Mouse (Mus musculus): ENCODE results near the gene Bhlha9. TPM values are rescaled to one million over a fixed set of nuclear protein-coding genes. Genes with fewer than 3 reads are reported as not detected.
A peak's percentile ranks its signal among the peaks of the same experiment; 100 is the strongest.
"Not testable (repeated sequence)": the region's sequence is repeated elsewhere in the genome, so short reads cannot be mapped to it uniquely, and the experiment has no call there.

Gene Bhlha9
- polyA plus RNA-seq, 1 experiment: not detected

DNA sequence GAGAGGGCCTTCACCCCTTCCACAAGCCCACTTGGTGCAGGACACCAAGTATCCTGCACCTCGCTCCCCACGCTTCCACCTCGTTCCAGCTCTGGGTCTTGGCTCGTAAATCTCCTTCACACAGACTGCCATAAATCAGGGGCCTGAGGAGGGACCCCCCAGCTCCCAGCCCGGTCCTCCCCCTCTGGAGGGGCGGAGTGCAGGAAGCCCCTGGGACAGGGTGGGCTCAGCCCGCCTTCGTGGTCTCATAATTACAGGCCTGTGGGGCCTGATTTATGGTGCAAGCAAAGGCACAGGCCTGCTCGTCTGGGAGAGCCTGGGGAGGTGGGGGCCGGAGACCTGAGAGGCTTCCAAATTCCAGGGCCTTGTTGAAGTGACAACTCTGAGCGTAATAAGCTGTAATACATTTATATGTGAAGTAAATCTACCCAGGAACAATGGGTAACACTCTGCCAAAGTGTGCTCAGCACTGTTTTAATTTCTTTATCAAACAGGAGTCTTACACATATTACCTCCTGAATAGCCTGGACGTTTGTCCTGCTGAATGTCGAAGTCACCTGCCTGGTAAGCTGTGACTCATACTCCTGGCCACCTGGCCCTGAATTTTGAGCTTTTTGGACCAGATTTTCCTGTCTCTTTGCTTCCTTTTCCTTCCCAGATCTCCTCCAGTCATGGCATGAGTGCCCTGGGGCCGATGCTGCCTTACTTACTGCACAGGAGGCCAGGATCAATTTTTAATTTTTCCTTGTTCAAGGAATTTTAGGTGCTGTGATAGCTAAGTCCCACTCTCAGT lies 12.9 kb upstream of the Bhlha9 start:
- WGBS: 70% methylated on average over 14 of the region's 14 CpGs
- TF ChIP-seq POLR2A (IDR thresholded peaks at IDR 0.05; ENCODE audit: borderline replicate concordance, extremely low read depth, low read depth, low read length) (no peak), CTCF (IDR thresholded peaks at IDR 0.05; ENCODE audit: insufficient read depth, low read length) (no peak)
- no peak for DNase-seq

DNA sequence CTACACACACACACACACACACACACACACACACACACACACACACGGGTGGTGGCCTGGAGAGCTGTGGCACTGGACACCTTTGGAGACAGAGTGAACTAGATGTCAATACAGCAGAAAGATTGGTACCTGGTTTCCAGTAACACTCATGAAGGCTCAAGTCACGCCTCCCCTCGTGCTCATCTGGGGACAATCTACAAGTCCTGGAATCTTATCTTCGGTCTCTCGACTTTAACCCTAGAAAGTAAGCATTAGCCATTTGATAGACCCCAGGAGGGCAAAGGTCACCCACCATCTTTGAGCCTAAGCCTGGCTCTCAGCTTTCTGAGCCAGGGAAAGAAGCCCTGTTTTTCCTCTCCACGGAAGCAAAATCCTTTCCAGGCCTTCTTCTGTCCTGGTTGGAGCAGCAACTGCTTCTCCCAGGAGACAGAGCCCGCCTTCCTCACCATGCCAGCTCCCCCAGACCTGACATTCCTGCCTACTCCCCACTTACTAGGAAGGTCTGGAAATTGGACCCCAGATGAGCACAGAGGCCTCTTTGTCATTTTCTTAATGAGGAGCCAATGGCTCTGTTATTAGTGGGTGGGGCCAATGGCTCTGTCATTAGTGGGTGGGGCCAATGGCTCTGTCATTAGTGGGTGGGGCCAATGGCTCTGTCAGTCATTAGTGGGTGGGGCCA lies 10.3 kb upstream of the Bhlha9 start:
- no peak for TF ChIP-seq POLR2A (IDR thresholded peaks at IDR 0.05; ENCODE audit: borderline replicate concordance, extremely low read depth, low read depth, low read length)
- no peak for DNase-seq
- Histone ChIP-seq H3K4me3 (replicated peaks; ENCODE audit: extremely low read depth, low read depth, low read length) (no peak overlapping the region), H3K4me1 (ENCODE audit: control insufficient read depth, insufficient read depth, low read length) (no peaks in the 10 kb centered on the region)
- 65% methylated on average over 7 of the region's 7 CpGs for WGBS

More for the DNA sequence above, 12.9 kb upstream of the Bhlha9 start:
- Histone ChIP-seq H3K4me1 (ENCODE audit: control insufficient read depth, insufficient read depth, low read length) (no peaks in the 10 kb centered on the region), H3K4me3 (replicated peaks; ENCODE audit: extremely low read depth, low read depth, low read length) (no peak overlapping the region)

DNA sequence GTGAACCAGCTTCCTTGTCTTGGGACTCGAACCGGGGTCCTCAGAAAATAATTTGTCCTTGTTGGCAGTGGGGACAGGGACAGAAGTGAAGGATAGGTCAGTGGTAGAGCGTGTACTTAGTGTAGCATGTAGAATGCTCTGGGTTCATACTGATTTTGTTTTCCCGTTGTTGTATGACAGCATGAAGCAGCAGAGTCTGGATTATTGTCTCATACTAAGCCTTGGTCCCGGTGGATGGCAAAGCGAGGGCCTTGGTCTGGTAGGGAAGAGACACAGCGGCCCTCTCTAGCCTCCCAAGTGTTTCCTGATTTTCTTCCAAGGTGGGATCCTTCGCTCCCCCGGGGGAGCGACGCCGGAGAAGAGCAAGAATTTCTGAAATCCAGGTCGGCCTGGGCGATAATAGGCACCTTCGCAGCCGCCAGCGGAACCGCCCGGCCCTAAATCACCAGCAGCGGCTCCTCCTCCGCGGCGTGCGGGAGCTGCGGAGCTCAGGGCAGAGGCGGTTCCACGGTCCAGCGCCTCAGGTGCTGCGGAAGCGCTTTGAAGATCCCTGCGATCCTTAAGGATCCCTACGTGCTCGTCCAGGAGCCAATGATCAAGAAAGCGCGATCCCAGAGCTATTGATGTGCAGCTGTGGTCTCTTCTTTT lies 6.1 kb upstream of the Bhlha9 start:
- no peak for TF ChIP-seq CTCF (IDR thresholded peaks at IDR 0.05; ENCODE audit: insufficient read depth, low read length)
- no peak for TF ChIP-seq POLR2A (IDR thresholded peaks at IDR 0.05; ENCODE audit: borderline replicate concordance, extremely low read depth, low read depth, low read length)
- H3K4me1 ChIP-seq (ENCODE audit: control insufficient read depth, insufficient read depth, low read length): no peaks in the 10 kb centered on the region
- no peak overlapping the region for H3K4me3 ChIP-seq (replicated peaks; ENCODE audit: extremely low read depth, low read depth, low read length)
- 11% methylated on average over 35 of the region's 35 CpGs for WGBS
- no peak for DNase-seq

DNA sequence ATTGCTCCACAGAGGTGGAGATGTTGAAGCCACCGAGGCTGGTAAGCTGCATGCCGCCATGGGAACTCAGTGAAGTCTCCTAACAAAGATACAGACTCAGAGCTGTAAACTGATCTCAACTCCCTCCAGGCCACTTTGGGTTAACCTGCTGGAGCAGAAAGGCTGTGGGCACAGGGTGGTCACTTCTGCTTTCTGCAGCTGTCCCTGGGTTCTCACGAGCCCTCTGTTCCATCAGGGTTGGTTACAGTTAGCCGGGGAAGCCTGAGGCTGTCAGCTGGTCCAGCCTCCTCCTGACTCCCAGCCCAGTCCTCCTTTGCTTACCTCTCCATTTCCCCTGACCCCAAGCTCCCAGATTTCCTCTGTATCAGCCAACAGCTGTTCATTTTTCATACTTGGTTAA lies 4.5 kb upstream of the Bhlha9 start:
- no peak for TF ChIP-seq POLR2A (IDR thresholded peaks at IDR 0.05; ENCODE audit: borderline replicate concordance, extremely low read depth, low read depth, low read length)
- TF ChIP-seq CTCF (IDR thresholded peaks at IDR 0.05; ENCODE audit: insufficient read depth, low read length): no peak
- WGBS: 38% methylated on average over 4 of the region's 4 CpGs

DNA sequence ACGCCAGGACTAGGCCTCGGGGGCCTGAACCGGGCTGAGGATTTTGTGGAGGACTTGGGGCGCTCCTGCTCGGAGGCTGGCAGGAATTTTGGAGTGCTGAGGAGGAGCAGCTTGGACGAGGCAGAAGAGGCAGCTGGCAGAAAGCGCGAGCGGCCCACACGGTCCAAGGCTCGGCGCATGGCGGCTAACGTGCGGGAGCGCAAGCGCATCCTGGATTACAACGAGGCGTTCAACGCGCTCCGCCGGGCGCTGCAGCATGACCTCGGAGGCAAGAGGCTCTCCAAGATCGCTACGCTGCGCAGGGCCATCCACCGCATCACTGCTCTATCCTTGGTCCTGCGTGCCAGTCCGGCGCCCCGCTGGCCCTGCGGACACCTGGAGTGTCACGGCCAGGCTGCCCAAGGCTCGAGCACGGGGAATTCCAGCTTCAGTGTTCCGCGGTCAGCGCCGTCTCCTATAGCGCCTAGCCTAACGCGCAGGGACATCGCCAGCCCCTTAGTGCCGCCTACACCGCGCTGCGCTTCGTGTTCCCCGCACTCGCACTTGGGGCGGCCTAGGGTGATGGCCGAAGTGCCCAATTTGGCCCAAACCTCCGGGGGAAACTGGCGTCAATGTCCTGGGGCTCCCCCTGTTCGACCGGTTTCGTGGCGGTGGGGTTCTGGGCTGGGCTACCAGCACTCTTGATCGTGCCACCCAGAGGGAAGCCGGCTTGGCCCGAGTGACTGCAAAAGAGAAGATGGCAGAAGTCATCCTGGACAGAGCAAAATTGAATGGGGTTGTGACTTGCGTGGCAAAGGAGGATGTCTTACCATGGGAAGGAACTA lies 503 bp downstream of the Bhlha9 start:
- no peak overlapping the region for H3K4me3 ChIP-seq (replicated peaks; ENCODE audit: extremely low read depth, low read depth, low read length)
- no peak for TF ChIP-seq POLR2A (IDR thresholded peaks at IDR 0.05; ENCODE audit: borderline replicate concordance, extremely low read depth, low read depth, low read length)
- TF ChIP-seq CTCF (IDR thresholded peaks at IDR 0.05; ENCODE audit: insufficient read depth, low read length): no peak
- no peak for DNase-seq
- no peaks in the 10 kb centered on the region for H3K4me1 ChIP-seq (ENCODE audit: control insufficient read depth, insufficient read depth, low read length)
- WGBS: 5% methylated on average over 64 of the region's 64 CpGs

More for the DNA sequence above, 4.5 kb upstream of the Bhlha9 start:
- Histone ChIP-seq H3K4me3 (replicated peaks; ENCODE audit: extremely low read depth, low read depth, low read length) (no peak overlapping the region), H3K4me1 (ENCODE audit: control insufficient read depth, insufficient read depth, low read length) (no peaks in the 10 kb centered on the region)
- no peak for DNase-seq

DNA sequence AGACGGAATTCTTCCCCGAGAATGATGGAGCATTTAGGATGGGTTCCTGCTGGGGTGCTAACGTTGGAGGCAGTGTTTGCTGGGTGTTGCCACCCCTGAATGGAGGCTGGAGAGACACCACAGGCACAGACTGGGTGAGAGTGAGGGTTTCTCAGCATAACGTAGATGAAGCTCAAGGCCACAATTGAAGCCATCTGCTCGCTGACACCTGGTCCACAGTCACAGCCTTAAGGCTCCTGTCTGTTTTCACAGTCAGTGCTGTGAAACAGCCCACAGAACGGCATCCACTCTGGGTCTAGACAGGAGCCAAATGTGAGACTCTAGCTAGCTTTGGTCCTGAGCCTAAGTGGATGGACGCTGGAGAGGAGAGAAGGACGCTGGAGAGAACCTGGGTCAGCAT lies 1.9 kb downstream of the Bhlha9 start:
- 46% methylated on average over 8 of the region's 8 CpGs for WGBS
- DNase-seq: no peak
- TF ChIP-seq CTCF (IDR thresholded peaks at IDR 0.05; ENCODE audit: insufficient read depth, low read length) (no peak), POLR2A (IDR thresholded peaks at IDR 0.05; ENCODE audit: borderline replicate concordance, extremely low read depth, low read depth, low read length) (no peak)

DNA sequence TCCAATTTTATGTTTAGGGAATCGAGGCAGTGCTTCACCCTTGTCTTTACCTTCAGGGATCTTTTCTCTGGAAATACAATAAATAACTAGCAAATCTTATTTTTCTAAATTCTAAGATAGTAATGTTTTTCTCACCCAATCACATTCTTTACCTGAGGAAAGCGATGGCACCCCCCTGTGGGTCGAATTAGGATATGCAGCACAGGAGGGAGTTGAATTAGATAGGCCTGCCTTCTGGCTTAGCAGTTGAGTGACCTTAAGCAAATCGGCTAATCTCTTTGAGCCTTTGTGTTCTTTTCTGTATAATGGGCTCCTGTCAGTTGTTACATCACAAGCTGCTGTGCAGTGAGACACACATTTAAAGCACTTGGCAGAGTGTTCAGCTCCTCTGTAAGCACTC lies 2.4 kb downstream of the Bhlha9 start:
- no peak for DNase-seq
- Histone ChIP-seq H3K4me1 (ENCODE audit: control insufficient read depth, insufficient read depth, low read length) (no peaks in the 10 kb centered on the region), H3K4me3 (replicated peaks; ENCODE audit: extremely low read depth, low read depth, low read length) (no peak overlapping the region)
- TF ChIP-seq POLR2A (IDR thresholded peaks at IDR 0.05; ENCODE audit: borderline replicate concordance, extremely low read depth, low read depth, low read length) (no peak), CTCF (IDR thresholded peaks at IDR 0.05; ENCODE audit: insufficient read depth, low read length) (no peak)
- WGBS: 35% methylated on average over 4 of the region's 4 CpGs

More for the DNA sequence above, 1.9 kb downstream of the Bhlha9 start:
- Histone ChIP-seq H3K4me1 (ENCODE audit: control insufficient read depth, insufficient read depth, low read length) (no peaks in the 10 kb centered on the region), H3K4me3 (replicated peaks; ENCODE audit: extremely low read depth, low read depth, low read length) (no peak overlapping the region)

DNA sequence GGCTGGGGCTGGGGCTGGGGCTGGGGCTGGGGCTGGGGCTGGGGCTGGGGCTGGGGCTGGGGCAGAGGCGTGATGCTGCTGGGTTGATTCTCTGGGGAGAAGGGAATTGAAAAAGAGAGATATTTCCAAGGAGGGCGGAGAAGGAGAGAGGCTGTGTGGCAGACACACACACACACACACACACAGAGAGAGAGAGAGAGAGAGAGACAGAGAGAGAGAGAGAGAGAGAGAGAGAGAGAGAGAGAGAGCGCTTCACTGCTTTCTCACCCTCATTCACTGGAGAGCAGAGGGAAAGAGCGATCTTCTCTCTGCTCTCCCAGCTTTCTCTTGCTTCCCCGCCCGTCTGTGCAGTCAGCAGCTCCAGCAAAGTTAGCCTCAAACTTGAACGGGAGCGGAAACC lies 7.2 kb downstream of the Bhlha9 start, which contains the start of gene Trarg1:
Gene Trarg1, plus strand, starts transcription at position 301 of the 400 bp plus-strand sequence.
- H3K4me3 ChIP-seq (replicated peaks; ENCODE audit: extremely low read depth, low read depth, low read length): peak within 1 kb of the TSS; percentile 19
- not testable (repeated sequence) for H3K4me1 ChIP-seq (ENCODE audit: control insufficient read depth, insufficient read depth, low read length); DNase-seq
- 53% methylated on average over 8 of the region's 8 CpGs for WGBS

DNA sequence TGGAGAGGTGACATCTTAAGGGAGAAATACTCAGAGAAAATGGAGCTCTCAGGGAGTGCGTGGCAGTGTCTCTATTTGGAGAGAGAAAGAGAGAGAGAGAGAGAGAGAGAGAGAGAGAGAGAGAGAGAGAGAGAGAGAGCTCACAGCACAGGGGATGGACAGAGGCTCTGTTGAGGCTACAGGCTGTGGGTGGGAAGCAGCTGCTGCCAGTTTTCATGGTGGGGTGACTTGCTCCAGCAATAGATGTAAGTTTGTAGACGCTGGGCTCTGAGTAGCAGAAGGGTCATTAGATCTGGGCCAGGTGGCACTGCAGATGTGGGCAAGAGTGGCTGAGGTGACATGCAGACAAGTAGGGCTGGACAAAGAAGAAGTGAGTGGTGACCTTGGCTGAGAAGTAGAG lies 13.3 kb downstream of the Bhlha9 start:
- DNase-seq: no peak
- TF ChIP-seq POLR2A (IDR thresholded peaks at IDR 0.05; ENCODE audit: borderline replicate concordance, extremely low read depth, low read depth, low read length) (no peak), CTCF (IDR thresholded peaks at IDR 0.05; ENCODE audit: insufficient read depth, low read length) (no peak)
- no peaks in the 10 kb centered on the region for H3K4me1 ChIP-seq (ENCODE audit: control insufficient read depth, insufficient read depth, low read length)
- 55% methylated on average over 2 of the region's 2 CpGs for WGBS
- no peak overlapping the region for H3K4me3 ChIP-seq (replicated peaks; ENCODE audit: extremely low read depth, low read depth, low read length)

All from lung, adult 2 months (tissue).